Mouse (Mus musculus) 416B (cell line): Measurements from ENCODE around the gene Kiss1.

Experiments
- DNase-seq: peaks from one replicate; pipeline ENCODE4 v3.0.0; 2011; ENCODE audit warnings: low read depth

Kiss1 gene

GRCm38 (mm10) chr1:133321267-133321925 is at the start of gene Kiss1:
TSS of gene Kiss1 (plus strand) at chr1:133321875.
- DNase-seq, result no peak

DNA sequence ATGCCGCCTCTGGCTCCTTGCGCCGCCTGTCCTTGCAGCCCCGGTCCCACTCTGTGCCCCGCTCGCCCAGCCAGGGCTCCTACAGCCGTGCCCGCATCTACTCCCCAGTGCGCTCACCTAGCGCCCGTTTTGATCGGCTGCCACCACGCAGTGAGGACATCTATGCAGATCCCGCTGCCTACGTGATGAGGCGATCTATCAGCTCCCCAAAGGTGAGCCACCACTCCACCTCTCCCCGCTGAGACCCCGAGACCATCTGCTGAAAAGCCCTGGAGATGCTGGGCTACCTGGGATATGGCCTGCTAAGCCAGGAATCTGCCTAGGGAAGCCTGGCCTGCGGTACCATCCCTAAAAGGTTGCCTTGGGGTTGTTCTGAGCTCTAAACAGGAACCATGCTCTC is 47.5 kb upstream of the Kiss1 start:
- no peak for DNase-seq

- DNase-seq, result peak; percentile 30
These were observed 44.7 kb upstream of the Kiss1 start for GRCm38 (mm10) chr1:133276983-133277382.

- DNase-seq, result no peak
These were observed 43.1 kb upstream of the Kiss1 start for GRCm38 (mm10) chr1:133278539-133278938.

DNA sequence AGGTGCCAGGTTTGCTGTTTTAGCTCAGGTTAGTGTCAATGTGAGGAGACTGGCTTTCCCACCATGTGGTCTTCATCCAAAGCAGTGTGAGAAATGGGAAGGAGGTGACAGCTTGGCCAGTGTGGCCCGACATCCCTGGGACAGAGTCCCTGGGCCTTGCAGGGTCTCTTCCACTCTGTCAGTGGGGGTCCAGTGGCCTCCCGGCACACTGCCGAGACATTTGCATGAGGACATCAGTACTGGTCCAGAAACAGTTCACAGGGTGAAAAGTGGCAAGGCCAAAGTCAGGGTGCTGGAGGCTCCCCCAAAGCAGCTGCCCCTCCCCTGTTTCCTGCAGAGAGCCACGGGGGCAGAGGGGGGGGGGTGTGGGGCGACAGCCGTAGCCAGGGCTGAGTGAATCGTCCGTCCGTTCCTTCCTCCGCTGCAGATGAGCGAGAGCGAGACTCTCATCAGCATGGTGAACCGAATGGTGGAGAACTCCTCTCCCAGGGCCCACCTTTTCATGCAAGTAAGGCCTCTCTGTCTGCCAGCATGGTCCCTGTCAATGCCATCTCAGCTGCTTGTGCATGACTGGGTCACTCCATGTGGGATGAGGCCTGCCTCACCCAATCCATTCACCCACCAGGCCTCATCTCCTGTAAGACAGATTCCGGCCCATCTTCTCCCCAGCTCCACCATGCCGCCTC is 42.6 kb upstream of the Kiss1 start:
- DNase-seq, result no peak

- no peak for DNase-seq
These were observed 42.0 kb upstream of the Kiss1 start for GRCm38 (mm10) chr1:133279632-133280093.

DNA sequence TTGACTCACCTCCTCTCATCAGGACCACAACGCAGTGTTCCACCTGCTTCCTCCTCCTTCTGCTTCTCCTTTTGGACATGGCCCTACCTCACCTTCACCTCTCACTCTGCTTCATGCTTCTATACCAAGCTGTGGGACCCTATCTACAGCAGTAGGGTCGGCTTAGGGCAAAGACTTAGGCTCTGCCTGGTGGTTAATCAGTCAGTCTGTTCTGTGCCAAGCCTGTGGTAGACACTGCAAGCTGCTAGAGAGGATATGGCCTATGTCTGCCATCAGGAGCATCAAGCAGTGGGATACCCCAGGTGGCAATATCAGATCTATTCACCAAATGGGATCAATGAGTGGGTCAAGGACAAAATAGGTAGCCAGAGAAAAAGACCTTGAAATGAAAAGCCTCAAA is 41.1 kb upstream of the Kiss1 start:
- DNase-seq, result no peak

DNA sequence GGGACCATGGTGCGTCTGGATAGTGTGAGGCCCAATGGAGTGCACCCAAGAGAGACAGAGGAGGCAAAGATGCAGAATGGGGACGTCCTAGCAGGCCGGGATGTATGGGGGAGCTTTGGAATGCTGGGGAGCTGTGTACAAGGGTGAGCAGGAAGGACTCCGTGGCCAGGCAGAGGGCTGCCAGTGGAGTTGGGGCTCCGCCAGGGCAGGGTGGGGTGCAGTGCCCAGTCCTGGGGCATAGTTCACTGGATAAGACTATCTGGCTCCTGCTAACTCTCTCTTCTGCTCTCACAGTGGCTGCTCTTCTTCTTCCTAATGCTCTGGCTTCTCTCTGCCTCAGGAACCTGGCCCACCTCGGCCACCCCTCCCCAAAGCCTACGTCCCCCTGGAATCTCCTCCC is 35.8 kb upstream of the Kiss1 start:
- no peak for DNase-seq

DNA sequence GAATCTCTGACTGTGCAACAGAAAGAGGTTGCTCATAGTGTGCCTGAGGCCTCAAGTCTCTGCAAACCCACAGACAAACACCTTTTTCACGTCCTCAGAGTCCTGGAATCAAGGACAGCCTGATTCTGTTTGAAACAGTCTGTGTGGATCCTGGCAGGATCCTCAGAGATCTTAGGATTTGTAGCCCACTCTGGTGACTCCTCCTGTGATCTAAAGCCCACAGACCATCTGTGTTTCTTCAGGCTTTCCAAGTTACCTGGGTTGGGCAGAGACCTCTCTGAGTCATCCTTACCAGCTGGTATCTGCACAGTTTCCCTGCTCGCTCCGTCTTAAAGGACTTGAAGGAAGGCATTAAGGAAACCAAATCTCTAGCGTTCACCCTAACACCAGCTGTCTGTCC is 34.6 kb upstream of the Kiss1 start:
- DNase-seq, result no peak

DNA sequence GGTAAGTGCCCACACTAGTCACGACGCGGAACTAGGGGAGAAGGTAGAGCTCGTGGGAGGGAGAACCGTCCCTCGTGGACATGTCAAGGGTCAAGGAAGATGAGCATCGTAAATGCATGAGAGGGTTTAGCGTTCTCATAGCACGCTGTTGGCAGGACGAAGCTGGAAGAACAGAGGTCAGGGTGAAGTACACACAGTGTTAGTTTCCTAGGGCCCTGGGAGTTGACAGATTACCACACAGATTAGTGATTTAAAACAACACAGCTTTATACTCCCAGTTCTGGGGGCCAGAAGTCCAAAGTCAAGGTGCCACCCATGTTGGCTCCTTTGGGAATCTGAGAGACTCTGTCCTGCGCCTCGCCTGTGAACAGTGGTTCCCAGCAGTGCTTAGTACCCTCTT is 33.8 kb upstream of the Kiss1 start:
- DNase-seq, result no peak

GRCm38 (mm10) chr1:133291888-133292287 is 29.8 kb upstream of the Kiss1 start:
- no peak for DNase-seq

DNA sequence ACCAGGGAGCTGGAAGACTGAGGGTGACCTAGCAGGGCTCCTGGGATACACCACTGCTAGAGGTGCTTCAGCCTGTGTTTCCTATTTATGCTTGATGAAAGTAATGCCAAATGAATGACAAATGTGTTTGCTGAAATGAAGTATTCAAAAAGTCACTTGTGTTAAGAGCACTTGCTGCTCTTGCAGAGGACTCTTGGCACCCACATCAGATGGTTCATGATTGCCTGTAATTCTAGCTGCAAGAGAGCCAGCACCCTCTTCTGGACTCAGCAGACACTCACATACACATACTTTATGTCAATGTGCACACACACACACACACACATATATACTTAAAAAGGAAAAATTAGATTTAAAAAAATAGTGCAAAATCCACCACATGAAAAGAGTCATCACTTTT is 29.1 kb upstream of the Kiss1 start:
- DNase-seq, result no peak

DNA sequence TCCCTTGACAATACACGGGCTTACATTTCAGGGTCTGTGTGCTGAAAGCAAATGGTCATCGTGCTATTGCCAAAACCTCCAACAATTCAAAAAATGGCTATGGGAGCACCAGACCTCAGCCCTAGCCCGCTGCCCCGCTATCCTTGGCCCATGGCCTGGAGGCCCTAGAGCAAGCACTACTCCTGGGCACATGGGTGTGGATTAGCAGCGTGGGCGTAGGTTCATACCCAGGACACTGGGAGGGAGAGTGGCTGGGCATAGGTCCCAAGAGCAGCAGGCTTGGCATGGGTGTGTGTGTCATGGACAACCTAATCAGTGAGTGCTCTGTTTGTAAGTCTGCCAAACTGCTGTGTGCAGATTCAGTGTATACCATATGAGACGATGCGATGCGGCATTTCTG is 25.3 kb upstream of the Kiss1 start:
- DNase-seq, result no peak

- DNase-seq, result no peak
These were observed 22.9 kb upstream of the Kiss1 start for GRCm38 (mm10) chr1:133298816-133299215.

DNA sequence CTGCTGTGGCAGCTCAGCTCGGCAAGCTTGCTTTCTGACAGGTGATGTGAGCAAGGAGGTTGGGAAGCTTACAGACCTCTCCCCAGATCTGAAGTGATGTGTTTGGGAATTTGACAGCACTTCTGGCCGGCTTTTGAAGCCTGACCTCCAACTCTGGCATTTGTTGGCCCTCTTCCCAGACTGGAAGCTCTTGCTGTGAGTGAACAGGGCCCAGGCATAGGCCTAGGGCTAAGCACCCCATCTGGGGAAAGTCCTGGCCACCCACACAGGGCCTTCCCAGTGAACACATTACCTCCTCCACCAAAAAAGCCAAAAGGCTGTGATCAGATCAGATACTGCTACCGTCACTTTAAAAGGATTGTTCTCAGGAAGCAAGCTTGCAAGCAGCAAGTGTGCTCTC is 19.1 kb upstream of the Kiss1 start:
- DNase-seq, result no peak

DNA sequence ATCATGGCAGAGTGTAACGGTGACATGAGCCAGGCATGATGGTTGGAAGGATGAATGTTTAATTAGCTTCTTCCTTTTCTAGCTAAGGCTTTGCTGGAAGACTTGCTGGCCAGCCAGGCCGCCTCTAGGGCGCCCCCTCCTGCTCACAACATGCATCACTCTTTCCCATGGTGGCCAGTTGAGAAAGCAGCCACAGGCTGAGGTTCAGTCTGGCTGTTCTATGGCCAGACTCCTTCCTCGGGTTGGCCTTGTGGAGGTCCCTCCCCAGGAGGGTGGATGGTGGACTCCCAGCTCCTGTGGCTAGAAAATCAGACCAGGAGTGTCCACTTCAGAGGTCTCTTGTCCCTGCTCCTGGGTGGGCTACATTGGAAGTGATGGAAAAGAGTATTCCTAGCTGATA is 14.8 kb upstream of the Kiss1 start:
- peak; percentile 54 for DNase-seq

DNA sequence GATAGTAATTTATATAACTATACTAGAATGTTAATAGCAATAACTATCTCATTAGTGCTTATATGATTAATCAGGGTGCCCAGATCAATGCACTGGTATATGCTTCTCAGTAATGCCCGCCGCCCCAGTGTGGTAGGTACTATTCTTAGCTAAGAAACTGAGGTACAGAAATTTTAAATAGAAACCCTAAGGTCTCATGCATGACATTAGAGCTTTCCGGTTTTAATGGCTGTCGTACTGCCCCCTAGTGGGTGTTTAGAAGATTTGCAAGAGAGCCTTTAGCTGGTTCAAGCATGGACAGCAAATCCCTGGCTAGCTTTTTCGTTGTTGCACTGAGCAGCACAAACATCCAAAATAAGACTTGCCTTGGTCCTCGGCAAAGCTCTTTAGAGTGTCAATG is 14.4 kb upstream of the Kiss1 start:
- peak; percentile 66 for DNase-seq

DNA sequence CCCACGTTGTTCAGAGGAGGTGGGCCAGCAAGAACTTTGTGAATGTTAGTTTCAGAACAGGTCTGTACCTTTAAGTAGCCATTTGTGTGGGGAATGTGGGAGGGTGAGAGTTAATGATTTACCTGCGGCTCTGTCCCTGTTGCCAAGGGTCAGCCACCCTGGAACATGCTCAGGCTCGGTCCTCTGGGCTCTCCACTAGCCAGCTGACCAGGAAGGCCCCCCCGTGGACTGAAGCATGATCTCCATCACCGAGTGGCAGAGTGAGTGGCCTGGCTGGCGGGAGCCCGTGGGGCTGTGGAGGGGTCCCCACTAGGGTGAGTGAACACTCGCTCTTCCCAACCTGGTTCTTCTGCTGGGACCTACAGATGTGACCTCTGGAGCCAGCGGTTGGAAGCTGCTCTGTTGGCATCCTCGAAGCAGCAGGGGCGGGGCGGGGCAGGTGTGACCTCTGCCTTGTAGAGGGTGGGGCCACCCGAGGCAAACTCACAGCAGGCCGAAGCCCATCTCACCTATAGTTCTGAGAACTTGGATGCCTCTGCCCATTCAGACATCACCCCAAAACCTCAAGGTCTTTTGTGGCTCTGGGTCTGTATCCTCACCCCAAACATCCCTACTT is 11.9 kb upstream of the Kiss1 start, which contains the start of gene Golt1a:
Gene Golt1a (plus strand): TSS at position 149 of the 616 bp plus-strand sequence.
- no peak for DNase-seq

DNA sequence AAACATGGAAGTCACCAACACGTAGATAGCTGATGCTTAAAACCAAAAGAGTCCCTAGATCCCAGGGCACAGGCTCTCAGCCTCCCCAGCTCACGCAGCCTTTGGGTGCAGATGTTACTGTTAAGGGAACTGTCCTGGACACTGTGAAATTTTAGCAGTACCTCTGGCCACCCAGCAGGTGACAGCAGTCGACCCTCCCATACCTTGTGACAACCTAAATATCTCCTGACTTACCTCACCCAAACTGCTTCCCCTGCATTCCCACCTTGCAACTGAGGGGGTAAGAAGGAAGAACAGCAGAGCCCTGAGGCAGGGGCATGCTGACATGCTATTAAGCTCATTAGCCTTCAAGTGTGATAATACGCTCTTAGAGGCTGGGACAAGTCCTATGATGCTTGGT is 10.4 kb upstream of the Kiss1 start:
- DNase-seq, result peak; percentile 11

- DNase-seq, result no peak
These were observed 9.7 kb upstream of the Kiss1 start for GRCm38 (mm10) chr1:133311946-133312345.

- peak; percentile 48 for DNase-seq
These were observed 7.3 kb upstream of the Kiss1 start for GRCm38 (mm10) chr1:133314364-133314763.

DNA sequence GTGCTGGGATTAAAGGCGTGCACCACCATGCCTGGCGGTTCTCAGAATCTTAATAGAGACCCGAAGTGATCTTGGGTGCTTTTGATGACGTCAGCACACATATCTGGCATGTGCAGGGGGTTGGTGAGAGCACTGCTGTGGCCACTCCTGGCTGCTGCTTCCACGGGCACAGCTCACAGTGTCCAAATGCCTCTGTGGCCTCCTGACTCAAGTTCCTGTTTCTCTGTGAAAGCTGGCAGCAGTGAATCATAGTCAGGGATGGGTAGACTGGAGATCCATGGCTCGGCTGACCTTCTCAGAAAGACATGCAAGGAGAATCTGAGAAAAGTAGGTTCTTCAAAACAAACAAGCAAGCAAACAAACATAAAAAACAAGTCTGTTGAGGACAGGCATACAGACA is 5.9 kb upstream of the Kiss1 start:
- peak; percentile 17 for DNase-seq

GRCm38 (mm10) chr1:133316577-133316976 is 5.1 kb upstream of the Kiss1 start:
- no peak for DNase-seq
